Mouse (Mus musculus): Measurements from ENCODE around the gene Sorbs2.

GRCm38 (mm10) chr8:45635155-45635554, 127.6 kb downstream of the Sorbs2 start:
- TF ChIP-seq CTCF (conservative IDR thresholded peaks at IDR 0.05; ENCODE audit: insufficient read depth, insufficient read length, low read depth, low read length) = no peak
- no peak for TF ChIP-seq POLR2A (IDR thresholded peaks at IDR 0.05; ENCODE audit: low read depth, low read length)

Data from kidney, adult 2 months (tissue).